Mouse (Mus musculus) bone marrow, adult 2 months (tissue): ENCODE measurements around the gene Cobl.

Experiments
- CTCF ChIP-seq: fragments of 200-500 bp; IDR thresholded peaks from 2 replicates; pipeline ENCODE4 v1.5.1; 2011; ENCODE audit warnings: low read length, control low read depth; ENCODE audit not compliant: control insufficient read depth, insufficient read depth
- POLR2A ChIP-seq: fragments of 200-500 bp; IDR thresholded peaks from 2 replicates; pipeline ENCODE4 v1.6.1; 2011; ENCODE audit warnings: low read depth, mild to moderate bottlenecking, control low read depth, low read length, borderline replicate concordance; ENCODE audit not compliant: control insufficient read depth

- TF ChIP-seq POLR2A = no peak
- TF ChIP-seq CTCF = no peak
Measured at GRCm38 (mm10) chr11:12424205-12424604, 40.6 kb downstream of the Cobl start.
